Mouse (Mus musculus): ENCODE data around the gene 5730596B20Rik.

DNA sequence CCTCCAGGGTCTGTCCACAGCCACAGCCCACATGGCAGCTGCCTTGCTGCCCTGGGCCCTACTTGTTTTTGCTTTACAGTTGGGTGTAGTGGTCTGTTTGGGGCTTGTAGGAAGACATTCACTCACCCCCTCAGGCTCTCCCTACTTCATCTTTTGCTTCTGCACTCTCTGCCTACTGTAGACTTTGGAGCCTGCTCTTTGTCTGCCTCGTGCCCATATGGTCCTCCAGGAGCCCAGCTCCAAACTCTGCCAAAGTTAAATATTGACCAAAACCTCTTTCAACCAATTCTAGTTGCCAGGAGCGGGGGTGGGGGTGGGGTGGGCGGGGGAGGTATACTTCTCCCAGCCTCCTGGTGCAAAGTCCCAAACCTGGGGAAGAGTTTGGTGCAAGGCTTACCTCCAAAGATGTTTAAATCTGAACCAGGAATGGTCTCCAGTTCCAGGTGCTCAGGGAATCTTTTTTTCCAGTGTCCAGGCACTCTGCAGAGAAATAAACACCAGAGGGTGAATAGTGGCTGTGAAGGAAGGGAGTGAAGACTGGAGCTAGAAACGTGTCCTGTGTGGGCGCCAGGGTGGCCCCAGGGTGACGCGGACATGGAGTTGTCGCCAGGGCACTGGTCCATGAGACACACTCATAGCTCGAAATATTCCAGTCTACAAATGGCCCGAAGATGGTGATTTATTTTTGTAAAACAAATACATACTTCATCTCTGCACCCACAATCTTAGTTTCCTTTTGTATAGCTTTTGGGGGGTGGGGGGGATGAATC is 6.2 kb downstream of the 5730596B20Rik start:
- TF ChIP-seq CTCF (IDR thresholded peaks at IDR 0.05; ENCODE audit: control insufficient read depth, insufficient read depth, insufficient read length) (no peak), FOSL1 (IDR thresholded peaks at IDR 0.05; ENCODE audit: insufficient read depth, low read length, poor library complexity, severe bottlenecking) (no peak), CEBPB (IDR thresholded peaks at IDR 0.05; ENCODE audit: low read depth) (no peak)
